ENCODE assay signal across 14 mouse cellular contexts in the genomic region with DNA sequence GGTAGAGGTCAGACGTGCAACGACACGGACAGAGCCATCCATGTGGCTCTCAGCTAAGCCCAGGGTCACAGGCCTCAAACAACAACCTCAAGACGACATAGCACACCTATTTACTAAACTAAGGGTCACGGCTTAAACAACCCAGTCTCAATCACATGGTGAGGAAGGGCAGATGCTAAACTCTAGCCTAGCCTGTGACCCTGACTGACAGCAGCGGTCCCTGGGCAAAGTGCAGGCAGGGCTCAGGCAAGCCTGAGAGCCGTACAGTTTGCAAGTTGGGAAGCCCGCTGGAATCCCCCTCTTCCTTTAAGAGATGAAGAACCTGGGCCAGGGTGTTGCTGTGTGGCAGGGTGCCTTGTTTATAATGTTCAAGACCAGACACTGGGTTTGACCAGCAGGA. TPM values are rescaled to one million over a fixed set of nuclear protein-coding genes. Genes with fewer than 3 reads are reported as not detected.
DNase-seq lines count a peak whose midpoint lies in the region; ATAC-seq and TF ChIP-seq lines count a peak whose summit lies in the region.
"Had no signal": no experiment of that assay in that cellular context is flagged by ENCODE, and none has a peak within 500 bp of the region (broad histone marks: within the 10 kb centered on the region; RNA-seq: fewer than 3 reads in every experiment).

No protein-coding gene starts in this region.

- DNase-seq in heart, postnatal 25 days (ENCODE audit: low spot score) = no peak
- no peak for DNase-seq in stomach, postnatal 0 days (ENCODE audit: low spot score)
- DNase-seq in retina, embryonic 14.5 days (ENCODE audit: low spot score) = no peak
- no peak for DNase-seq in left cerebral cortex, adult 9 months (ENCODE audit: low spot score in 2 of 2)
- DNase-seq in thymus, postnatal 36 days = no peak
- DNase-seq: cerebellum, postnatal 10 days; gastrocnemius, postnatal 25 days had no signal

- H3K9me3 ChIP-seq in heart, embryonic 13.5 days = no peaks in the 10 kb centered on the region
- no peaks in the 10 kb centered on the region for H3K9me3 ChIP-seq in stomach, embryonic 16.5 days (replicated peaks; ENCODE audit: control insufficient read depth, low read length)
- H3K9me3 ChIP-seq in stomach, postnatal 0 days (ENCODE audit: control insufficient read depth, low read length) = no peaks in the 10 kb centered on the region
- no peaks in the 10 kb centered on the region for H3K9me3 ChIP-seq in forebrain, embryonic 16.5 days (ENCODE audit: control insufficient read depth, low read length)
- H3K9me3 ChIP-seq: neural tube, embryonic 12.5 days had no signal

- no peak for TF ChIP-seq CTCF in stomach, postnatal 0 days (IDR thresholded peaks at IDR 0.05; ENCODE audit: low read depth)

- H3K36me3 ChIP-seq in heart, embryonic 13.5 days = peaks cover 8% of the 10 kb centered on the region; the same call in 1 of the 2 replicates
- H3K36me3 ChIP-seq in stomach, embryonic 16.5 days (ENCODE audit: control insufficient read depth, insufficient read depth, low read length) = no peaks in the 10 kb centered on the region
- no peaks in the 10 kb centered on the region for H3K36me3 ChIP-seq in stomach, postnatal 0 days (ENCODE audit: control insufficient read depth, insufficient read depth, low read length)
- no peaks in the 10 kb centered on the region for H3K36me3 ChIP-seq in forebrain, embryonic 16.5 days (ENCODE audit: control insufficient read depth, insufficient read depth)
- H3K36me3 ChIP-seq: neural tube, embryonic 12.5 days had no signal

- TF ChIP-seq EP300 in stomach, postnatal 0 days (optimal IDR thresholded peaks at IDR 0.05) = no peak

- peak overlapping the region; percentile 95 for H3K27ac ChIP-seq in heart, embryonic 13.5 days (replicated peaks)
- no peak overlapping the region for H3K27ac ChIP-seq in stomach, embryonic 16.5 days (ENCODE audit: low read length)
- no peak overlapping the region for H3K27ac ChIP-seq in stomach, postnatal 0 days (replicated peaks)
- H3K27ac ChIP-seq in forebrain, embryonic 16.5 days (ENCODE audit: low read length) = 0 out of 2 replicates have a peak overlapping the region, but pooled peaks have one; percentile 9
- H3K27ac ChIP-seq: hindbrain, postnatal 0 days; neural tube, embryonic 12.5 days had no signal

- H3K4me3 ChIP-seq in heart, embryonic 13.5 days = no peak overlapping the region
- no peak overlapping the region for H3K4me3 ChIP-seq in stomach, embryonic 16.5 days (replicated peaks; ENCODE audit: low read length)
- H3K4me3 ChIP-seq in stomach, postnatal 0 days (ENCODE audit: low read depth, low read length) = no peak overlapping the region
- H3K4me3 ChIP-seq in forebrain, embryonic 16.5 days (replicated peaks; ENCODE audit: low read length) = no peak overlapping the region
- H3K4me3 ChIP-seq: neural tube, embryonic 12.5 days had no signal

- no peak for ATAC-seq in heart, embryonic 13.5 days (ENCODE audit: extremely low read depth, insufficient number of reproducible peaks, low FRiP score, low TSS enrichment)
- ATAC-seq in stomach, embryonic 16.5 days (ENCODE audit: insufficient read depth, low FRiP score) = no peak
- ATAC-seq in stomach, postnatal 0 days (ENCODE audit: low FRiP score, low TSS enrichment) = no peak
- peak; percentile 4; the same call in 1 of the 2 replicates for ATAC-seq in forebrain, embryonic 16.5 days
- ATAC-seq: Patski had no signal

- intact Hi-C loops in heart, postnatal 25 days (cut with DNase I) = no loop called here

- 66% methylated on average over 8 of the region's 8 CpGs for WGBS in heart, embryonic 13.5 days
- WGBS in stomach, embryonic 16.5 days = 67% methylated on average over 8 of the region's 8 CpGs
- WGBS in stomach, postnatal 0 days = 68% methylated on average over 8 of the region's 8 CpGs
- 37% methylated on average over 8 of the region's 8 CpGs for WGBS in forebrain, embryonic 16.5 days

- H3K4me2 ChIP-seq in heart, embryonic 13.5 days = no peak overlapping the region
- H3K4me2 ChIP-seq in stomach, embryonic 16.5 days (ENCODE audit: low read depth, low read length) = no peak overlapping the region
- H3K4me2 ChIP-seq in stomach, postnatal 0 days (replicated peaks; ENCODE audit: low read depth) = no peak overlapping the region
- no peak overlapping the region; the same call in 1 of the 2 replicates for H3K4me2 ChIP-seq in forebrain, embryonic 16.5 days (ENCODE audit: low read length)
- H3K4me2 ChIP-seq: midbrain, embryonic 11.5 days; neural tube, embryonic 12.5 days had no signal

- H3K27me3 ChIP-seq in heart, embryonic 13.5 days (replicated peaks) = no peaks in the 10 kb centered on the region
- H3K27me3 ChIP-seq in stomach, embryonic 16.5 days (ENCODE audit: control insufficient read depth, insufficient read depth, low read length) = peaks cover 3% of the 10 kb centered on the region; the same call in 1 of the 2 replicates
- no peaks in the 10 kb centered on the region for H3K27me3 ChIP-seq in stomach, postnatal 0 days (ENCODE audit: control insufficient read depth, insufficient read depth, low read length)
- no peaks in the 10 kb centered on the region for H3K27me3 ChIP-seq in forebrain, embryonic 16.5 days (replicated peaks; ENCODE audit: control insufficient read depth, insufficient read depth, low read length)
- H3K27me3 ChIP-seq: Patski had no signal

- H3K9ac ChIP-seq in heart, embryonic 13.5 days = peak overlapping the region; percentile 48
- peak overlapping the region; percentile 19; the same call in 1 of the 2 replicates for H3K9ac ChIP-seq in stomach, embryonic 16.5 days (ENCODE audit: low read length)
- no peak overlapping the region for H3K9ac ChIP-seq in stomach, postnatal 0 days (ENCODE audit: low read length)
- H3K9ac ChIP-seq in forebrain, embryonic 16.5 days (replicated peaks; ENCODE audit: low read depth, low read length) = no peak overlapping the region
- H3K9ac ChIP-seq: neural tube, embryonic 12.5 days had no signal

- peaks cover 82% of the 10 kb centered on the region for H3K4me1 ChIP-seq in heart, embryonic 13.5 days
- H3K4me1 ChIP-seq in stomach, embryonic 16.5 days (ENCODE audit: control insufficient read depth, insufficient read depth, low read length) = peaks cover 11% of the 10 kb centered on the region
- H3K4me1 ChIP-seq in stomach, postnatal 0 days (replicated peaks; ENCODE audit: control insufficient read depth, insufficient read depth) = peaks cover 5% of the 10 kb centered on the region
- H3K4me1 ChIP-seq in forebrain, embryonic 16.5 days (replicated peaks; ENCODE audit: control insufficient read depth, insufficient read depth, low read length) = peaks cover 9% of the 10 kb centered on the region

RNA-seq across cellular contexts. Expression of a gene that starts 36.6 kb away (rescaled TPM):
- 12.1 and 13.9 TPM in 2 replicates for polyA plus RNA-seq in heart, embryonic 13.5 days (2015; fragmentation: Nextera tagmentation; extraction: Ambion mirVana)
- 10 to 100 TPM; 15.2 to 18.4 TPM for total RNA-seq in heart, postnatal 25 days (2021)
- 3.7 and 4.0 TPM in 2 replicates for polyA plus RNA-seq in stomach, embryonic 16.5 days (2015; fragmentation: Nextera tagmentation; extraction: Ambion mirVana)
- 3.8 and 4.1 TPM in 2 replicates for polyA plus RNA-seq in stomach, postnatal 0 days (2015; fragmentation: Nextera tagmentation; extraction: Ambion mirVana)
- 2.2 and 2.6 TPM in 2 replicates for polyA plus RNA-seq in forebrain, embryonic 16.5 days (2015; fragmentation: Nextera tagmentation; extraction: Ambion mirVana)

RNA-seq across cellular contexts. Expression of a gene that starts 42.2 kb away (rescaled TPM):
- polyA plus RNA-seq in heart, embryonic 13.5 days (2015; fragmentation: Nextera tagmentation; extraction: Ambion mirVana) = 5.4 and 5.6 TPM in 2 replicates
- 1 to 10 TPM; 4.8 to 6.3 TPM for total RNA-seq in heart, postnatal 25 days (2021)
- 6.9 and 9.6 TPM in 2 replicates for polyA plus RNA-seq in stomach, embryonic 16.5 days (2015; fragmentation: Nextera tagmentation; extraction: Ambion mirVana)
- polyA plus RNA-seq in stomach, postnatal 0 days (2015; fragmentation: Nextera tagmentation; extraction: Ambion mirVana) = 3.4 and 5.8 TPM in 2 replicates
- polyA plus RNA-seq in forebrain, embryonic 16.5 days (2015; fragmentation: Nextera tagmentation; extraction: Ambion mirVana) = 13.0 and 13.4 TPM in 2 replicates

Comparison
In these comparisons a context has a peak if more than half of its experiments do, and no peak if none do; other contexts are left out.
1. H3K9ac ChIP-seq: peak in heart, embryonic 13.5 days (single experiment) and stomach, embryonic 16.5 days (single experiment); none in stomach, postnatal 0 days (single experiment) and forebrain, embryonic 16.5 days (single experiment).
2. H3K27ac ChIP-seq: peak in heart, embryonic 13.5 days (single experiment) and forebrain, embryonic 16.5 days (single experiment); none in stomach, embryonic 16.5 days (single experiment) and stomach, postnatal 0 days (single experiment).